Mouse (Mus musculus) embryonic facial prominence, embryonic 13.5 days (tissue): ENCODE data around the gene Zfp160. TPM values are rescaled to one million over a fixed set of nuclear protein-coding genes. Genes with fewer than 3 reads are reported as not detected.
"Not testable (repeated sequence)": the region's sequence is repeated elsewhere in the genome, so short reads cannot be mapped to it uniquely, and the experiment has no call there.

Source experiments
- ATAC-seq: fragments of 200-750 bp; cut with Nextera tagmentation; 2 replicates; pipeline ENCODE4 v1.8.0; 2017; ENCODE audit warnings: low read depth; ENCODE audit not compliant: insufficient number of reproducible peaks, insufficient read depth, low FRiP score, low TSS enrichment
- H3K27ac ChIP-seq: fragments of 300-500 bp; sonication (generic); 2 replicates; pipeline ENCODE4 v1.5.1; 2015; ENCODE audit warnings: moderate library complexity, mild to moderate bottlenecking, inconsistent platforms
- H3K27me3 ChIP-seq: fragments of 300-500 bp; sonication (generic); 2 replicates; pipeline ENCODE4 v1.6.1; 2015; ENCODE audit warnings: mild to moderate bottlenecking, inconsistent platforms
- H3K36me3 ChIP-seq: fragments of 300-500 bp; sonication (generic); 2 replicates; pipeline ENCODE4 v1.6.1; 2015; ENCODE audit warnings: mild to moderate bottlenecking, inconsistent platforms
- H3K4me1 ChIP-seq: fragments of 300-500 bp; sonication (generic); 2 replicates; pipeline ENCODE4 v1.6.1; 2015; ENCODE audit warnings: inconsistent platforms
- H3K4me2 ChIP-seq: fragments of 300-500 bp; sonication (generic); 2 replicates; pipeline ENCODE4 v1.6.1; 2015; ENCODE audit warnings: moderate library complexity, mild to moderate bottlenecking, inconsistent platforms
- H3K4me3 ChIP-seq: fragments of 300-500 bp; sonication (generic); 2 replicates; pipeline ENCODE4 v1.5.1; 2015; ENCODE audit warnings: mild to moderate bottlenecking, inconsistent platforms
- H3K9ac ChIP-seq: fragments of 300-500 bp; sonication (generic); 2 replicates; pipeline ENCODE4 v1.6.1; 2015; ENCODE audit warnings: mild to moderate bottlenecking, inconsistent platforms
- H3K9me3 ChIP-seq: fragments of 300-500 bp; sonication (generic); 2 replicates; pipeline ENCODE4 v1.6.1; 2016; ENCODE audit warnings: inconsistent platforms
- WGBS: fragments of 180-500 bp; shearing (Covaris S2); methylation state at CpG from one replicate; pipeline ENCODE4 v1.1.7; 2015; ENCODE audit warnings: mixed read lengths; 5-methylcytosine and 5-hydroxymethylcytosine counted together
- polyA plus RNA-seq: library from polyadenylated mRNA; unstranded; fragments of >200 nt; fragmentation: Nextera tagmentation; extraction: Ambion mirVana; gene quantifications from 2 replicates; pipeline ENCODE4 v1.2.1, GENCODE M21; 2015

The Zfp160 gene
- 17.8 and 23.0 TPM in 2 replicates for polyA plus RNA-seq

DNA sequence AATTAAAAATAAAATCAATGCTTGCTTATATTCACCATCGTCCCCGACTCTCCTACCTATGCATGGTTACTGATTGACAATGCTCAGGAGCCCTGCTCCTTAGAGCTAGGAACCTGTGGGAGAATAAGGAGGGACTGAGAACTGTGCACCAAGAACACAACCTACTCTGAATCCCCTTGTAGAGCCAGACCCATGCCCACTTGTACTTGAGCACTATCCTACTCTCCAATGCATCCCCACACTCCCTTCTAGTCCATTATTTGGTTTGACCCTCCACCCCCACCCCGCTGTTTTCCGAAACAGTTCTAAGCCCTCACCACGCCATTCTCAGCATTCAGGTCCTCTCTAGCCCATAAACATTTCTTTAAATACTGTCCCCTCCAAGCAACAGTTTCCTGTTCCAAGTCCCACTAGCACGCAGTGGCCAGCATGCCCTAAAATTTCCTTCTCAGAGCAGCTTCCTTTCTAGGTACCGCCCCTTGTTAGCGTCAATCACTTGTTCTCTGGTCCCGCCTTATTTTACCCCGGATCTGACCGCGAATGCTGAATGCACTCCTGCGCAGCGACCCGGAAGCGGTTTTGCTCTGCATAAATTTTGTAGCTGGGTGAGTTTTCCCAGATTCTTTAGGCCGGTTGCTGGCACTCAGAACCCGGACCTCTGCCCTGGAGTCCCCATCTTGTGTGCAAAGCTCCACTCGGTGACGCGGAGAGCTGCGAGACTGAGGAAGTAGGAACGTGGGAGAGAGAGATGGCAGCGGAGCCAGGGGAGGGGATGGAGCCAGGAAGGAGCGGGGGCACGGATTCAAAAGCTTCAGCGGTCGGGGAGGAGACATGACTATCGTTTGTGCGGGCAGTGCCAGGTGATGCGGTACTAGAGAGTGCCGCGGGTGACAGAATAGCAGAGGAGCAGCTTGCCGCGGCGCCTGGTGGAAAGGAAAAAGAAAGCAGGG is at the start of gene Zfp160:
Zfp160 (plus strand) TSS at position 522 of the 950 bp plus-strand sequence.
- Histone ChIP-seq H3K27ac (peak within 1 kb of the TSS; percentile 91), H3K36me3 (peaks cover 18% of the 10 kb centered on the region), H3K9ac (peak within 1 kb of the TSS; percentile 85), H3K4me1 (peaks cover 17% of the 10 kb centered on the region), H3K27me3 (no peaks in the 10 kb centered on the region), H3K4me3 (peak within 1 kb of the TSS; percentile 79), H3K4me2 (peak within 1 kb of the TSS; percentile 89), H3K9me3 (no peaks in the 10 kb centered on the region)
- WGBS, result 5% methylated on average over 36 of the region's 36 CpGs
- peak; percentile 89 for ATAC-seq

GRCm38 (mm10) chr17:20960386-20960785 is 48.3 kb upstream of the Zfp160 start:
- H3K27me3 ChIP-seq, result no peaks in the 10 kb centered on the region
- 93% methylated on average over 5 of the region's 5 CpGs for WGBS
- peaks cover 98% of the 10 kb centered on the region for H3K36me3 ChIP-seq
- H3K4me3 ChIP-seq, result no peak overlapping the region
- no peak overlapping the region for H3K27ac ChIP-seq
- no peak overlapping the region for H3K4me2 ChIP-seq
- no peak for ATAC-seq
- no peaks in the 10 kb centered on the region for H3K4me1 ChIP-seq
- no peaks in the 10 kb centered on the region for H3K9me3 ChIP-seq
- H3K9ac ChIP-seq, result no peak overlapping the region

- Histone ChIP-seq H3K27me3 (no peaks in the 10 kb centered on the region), H3K36me3 (peaks cover 90% of the 10 kb centered on the region), H3K4me2 (no peak overlapping the region), H3K9me3 (no peaks in the 10 kb centered on the region), H3K4me1 (no peaks in the 10 kb centered on the region), H3K9ac (no peak overlapping the region), H3K27ac (no peak overlapping the region), H3K4me3 (no peak overlapping the region)
- ATAC-seq, result no peak
- WGBS, result 89% methylated on average over 4 of the region's 4 CpGs
Observed at GRCm38 (mm10) chr17:20965421-20965820, 43.3 kb upstream of the Zfp160 start.

DNA sequence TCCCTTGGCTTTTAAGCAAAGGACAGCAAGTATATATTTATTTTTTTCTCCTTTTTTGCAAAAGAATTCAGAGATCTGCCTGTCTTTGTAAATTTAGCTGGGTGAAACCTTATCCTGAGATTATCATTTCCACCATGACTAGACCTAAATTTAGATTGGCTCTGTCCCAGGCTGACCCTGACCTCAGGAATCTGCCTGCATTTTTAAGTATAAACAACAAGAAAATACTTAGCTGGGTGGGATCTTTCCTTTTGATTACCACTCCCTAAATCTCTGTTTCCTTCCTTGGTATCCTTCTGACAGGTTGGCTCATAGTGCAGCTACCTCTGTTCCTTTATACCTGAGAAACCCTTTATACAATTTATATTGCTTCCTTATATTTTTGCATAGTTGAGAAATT is 42.0 kb upstream of the Zfp160 start:
- ATAC-seq, result no peak
- no peaks in the 10 kb centered on the region for H3K27me3 ChIP-seq
- H3K4me3 ChIP-seq, result no peak overlapping the region
- H3K9me3 ChIP-seq, result no peaks in the 10 kb centered on the region
- H3K4me1 ChIP-seq, result no peaks in the 10 kb centered on the region
- H3K36me3 ChIP-seq, result peaks cover 78% of the 10 kb centered on the region
- H3K9ac ChIP-seq, result no peak overlapping the region
- H3K4me2 ChIP-seq, result no peak overlapping the region
- no peak overlapping the region for H3K27ac ChIP-seq

DNA sequence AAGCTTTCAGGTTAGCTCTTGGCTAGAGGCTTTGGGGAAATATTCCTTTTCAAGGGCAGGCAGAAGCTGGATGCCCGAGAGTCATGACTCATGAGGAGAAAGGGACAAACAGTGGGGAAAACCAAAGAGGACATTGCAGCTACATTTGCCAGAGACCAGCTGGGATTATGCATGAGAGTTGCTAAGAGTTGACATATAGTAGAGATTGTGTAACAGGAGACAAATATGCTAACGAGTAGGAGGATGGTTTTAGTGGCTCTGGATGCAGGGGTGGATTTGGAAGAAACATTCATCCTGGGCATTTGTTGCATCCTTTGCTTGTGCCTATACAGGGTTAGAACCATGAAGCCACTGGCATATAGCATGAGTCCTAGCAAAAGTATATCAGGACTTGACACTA is 15.0 kb upstream of the Zfp160 start:
- no peak overlapping the region for H3K9ac ChIP-seq
- no peaks in the 10 kb centered on the region for H3K27me3 ChIP-seq
- H3K9me3 ChIP-seq, result no peaks in the 10 kb centered on the region
- no peaks in the 10 kb centered on the region for H3K4me1 ChIP-seq
- no peaks in the 10 kb centered on the region for H3K36me3 ChIP-seq
- no peak overlapping the region for H3K4me3 ChIP-seq
- H3K27ac ChIP-seq, result no peak overlapping the region
- H3K4me2 ChIP-seq, result no peak overlapping the region
- 59% methylated on average over 2 of the region's 2 CpGs for WGBS
- ATAC-seq, result no peak

DNA sequence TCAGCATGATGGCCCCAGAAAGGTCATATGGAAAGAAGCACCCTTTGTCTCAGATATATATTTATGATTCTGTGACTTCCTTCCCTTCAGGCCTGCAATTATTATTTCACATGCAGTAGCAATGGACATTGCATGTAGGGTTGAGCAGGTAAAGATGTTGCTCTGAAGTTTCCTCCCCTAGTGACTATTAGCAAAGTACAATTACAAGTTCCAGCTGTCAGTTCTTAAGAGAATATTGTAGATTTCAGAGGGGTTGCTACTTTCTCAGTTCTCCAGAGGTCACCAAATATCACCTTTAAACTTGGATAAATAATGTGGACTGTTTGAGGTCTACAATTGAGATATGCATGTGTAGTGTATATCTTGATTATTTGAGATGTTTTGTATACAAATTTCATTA is 12.3 kb upstream of the Zfp160 start, which contains the start of gene Vmn1r233:
Vmn1r233 (minus strand) TSS at position 101 of the 400 bp plus-strand sequence.
- Histone ChIP-seq H3K4me1 (no peaks in the 10 kb centered on the region), H3K9me3 (no peaks in the 10 kb centered on the region), H3K9ac (no peak within 1 kb of the TSS), H3K27ac (no peak within 1 kb of the TSS), H3K27me3 (no peaks in the 10 kb centered on the region), H3K4me2 (no peak within 1 kb of the TSS), H3K36me3 (no peaks in the 10 kb centered on the region), H3K4me3 (no peak within 1 kb of the TSS)
- ATAC-seq, result no peak

DNA sequence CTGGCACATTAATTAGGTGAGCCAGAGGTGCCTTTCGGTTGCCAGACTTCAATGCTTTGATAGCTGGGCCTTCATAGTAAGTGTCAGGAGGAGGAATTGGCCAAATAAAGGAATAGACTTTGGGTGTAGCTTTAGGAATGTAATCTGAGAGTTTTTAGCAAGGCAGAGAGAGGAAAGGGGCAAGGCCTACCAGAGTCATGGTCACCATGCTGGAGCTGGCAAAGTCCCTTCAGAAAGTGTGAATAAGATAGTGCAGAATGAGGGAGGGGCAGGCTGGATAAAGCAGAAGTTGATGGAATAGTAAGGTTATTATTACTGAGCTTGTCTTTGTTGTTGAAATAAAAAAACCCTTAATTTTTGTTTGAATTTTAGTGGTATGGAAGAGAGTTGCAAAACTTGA is 1.0 kb downstream of the Zfp160 start:
- no peak for ATAC-seq
- Histone ChIP-seq H3K4me1 (peaks cover 17% of the 10 kb centered on the region), H3K27ac (peak overlapping the region; percentile 91; the same call in 1 of the 2 replicates), H3K4me2 (peak overlapping the region; percentile 89), H3K4me3 (peak overlapping the region; percentile 79), H3K27me3 (no peaks in the 10 kb centered on the region), H3K9me3 (no peaks in the 10 kb centered on the region), H3K36me3 (peaks cover 22% of the 10 kb centered on the region), H3K9ac (peak overlapping the region; percentile 85)
- WGBS, result 21% methylated on average over 1 of the region's 1 CpGs

DNA sequence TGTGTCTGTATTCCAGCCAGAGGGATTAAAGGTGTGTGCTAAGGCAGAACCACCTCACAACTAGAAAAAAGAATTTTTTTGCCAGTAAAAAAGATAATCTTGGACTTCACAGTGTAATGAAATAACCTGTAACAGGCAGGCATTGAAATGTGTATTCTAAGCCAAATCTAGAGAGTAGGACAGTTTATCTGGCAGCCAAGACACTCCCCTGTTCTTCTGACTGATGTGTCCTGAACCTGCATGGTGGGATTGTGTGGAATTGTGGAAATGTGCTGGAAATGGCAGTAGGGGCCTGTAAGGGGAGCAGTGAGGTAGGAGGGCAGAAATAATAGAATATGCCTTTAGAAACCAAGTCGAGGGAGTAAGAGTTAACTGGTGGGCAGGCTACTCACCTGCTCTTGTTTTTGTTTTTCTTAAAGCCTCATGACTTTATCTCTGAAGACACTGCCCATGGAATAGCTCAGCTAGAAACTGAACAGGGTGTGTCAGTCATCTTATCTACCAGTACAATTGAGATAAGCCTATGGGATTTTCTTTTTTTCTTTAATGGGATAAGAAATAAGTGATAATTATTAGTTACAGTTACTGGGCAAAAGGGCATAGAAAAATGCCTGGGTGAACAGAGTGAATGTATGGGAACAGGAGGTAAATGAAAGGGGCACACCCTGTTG is 9.8 kb downstream of the Zfp160 start:
- H3K4me1 ChIP-seq, result no peaks in the 10 kb centered on the region
- no peak overlapping the region for H3K4me2 ChIP-seq
- no peaks in the 10 kb centered on the region for H3K9me3 ChIP-seq
- H3K27ac ChIP-seq, result no peak overlapping the region
- H3K36me3 ChIP-seq, result peaks cover 77% of the 10 kb centered on the region
- H3K27me3 ChIP-seq, result no peaks in the 10 kb centered on the region
- H3K9ac ChIP-seq, result no peak overlapping the region
- H3K4me3 ChIP-seq, result no peak overlapping the region
- ATAC-seq, result no peak
- 91% methylated on average over 1 of the region's 1 CpGs for WGBS

DNA sequence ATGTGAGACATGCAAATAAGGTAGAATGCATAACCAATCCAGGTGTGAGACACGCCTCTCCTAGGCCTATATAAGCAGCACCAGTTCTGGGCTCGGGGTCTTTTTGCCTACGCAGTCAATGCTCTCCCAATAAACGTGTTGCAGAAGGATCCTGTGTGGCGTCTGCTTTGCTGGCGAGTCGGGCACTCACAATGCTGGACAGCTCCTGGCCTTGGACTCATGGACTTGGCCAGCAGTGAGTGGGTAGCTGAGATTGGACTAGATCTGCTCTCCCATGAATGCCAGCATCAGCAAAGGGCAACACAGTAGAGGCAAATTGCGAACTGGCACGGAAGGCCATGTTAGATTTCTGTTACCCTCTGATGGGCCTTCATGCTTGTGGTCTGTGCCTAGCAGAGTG is 39.3 kb downstream of the Zfp160 start:
- not testable (repeated sequence) for H3K4me1 ChIP-seq, H3K4me2 ChIP-seq, H3K27ac ChIP-seq, ATAC-seq, H3K9me3 ChIP-seq, H3K4me3 ChIP-seq, H3K27me3 ChIP-seq, H3K9ac ChIP-seq, H3K36me3 ChIP-seq
- 92% methylated on average over 9 of the region's 9 CpGs for WGBS

DNA sequence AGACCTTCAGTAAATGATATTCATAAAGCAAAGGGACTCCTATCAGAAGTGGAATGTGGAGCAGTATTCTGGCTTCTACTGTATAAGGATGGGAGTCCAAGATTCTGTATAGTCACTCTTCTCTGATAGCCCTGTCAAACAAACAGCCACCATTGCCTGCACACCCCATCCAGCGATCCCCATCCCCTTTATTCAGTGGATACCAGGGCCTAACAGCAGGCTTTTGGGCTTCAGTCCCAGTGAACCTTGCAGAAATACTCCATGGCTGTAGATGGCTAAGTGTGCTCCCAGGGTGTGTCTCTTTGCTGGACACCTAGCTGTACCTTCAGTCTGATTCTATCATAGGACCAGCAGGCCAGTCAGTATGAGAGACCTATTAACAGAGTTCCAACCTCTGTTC is 42.2 kb downstream of the Zfp160 start:
- H3K27me3 ChIP-seq, result no peaks in the 10 kb centered on the region
- WGBS, result 89% methylated on average over 1 of the region's 1 CpGs

DNA sequence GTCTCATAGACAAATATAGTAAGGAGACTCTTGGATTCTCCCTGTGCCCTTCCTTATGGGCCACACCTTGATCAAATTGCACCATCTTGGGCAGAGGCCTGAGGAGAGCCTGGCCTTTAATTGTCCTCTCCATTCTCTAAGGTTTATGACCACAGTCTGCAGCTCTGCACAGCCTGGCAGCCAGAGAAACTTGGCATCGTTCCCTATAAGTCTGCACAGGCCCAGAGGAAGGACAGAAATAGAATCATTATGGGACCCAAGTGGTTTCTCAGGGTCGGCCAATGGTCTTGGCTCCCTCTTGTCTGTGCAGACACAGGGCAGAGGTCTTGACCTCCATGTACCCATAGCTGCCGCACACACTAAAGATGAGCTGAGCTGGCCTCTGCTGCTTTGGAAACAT is 42.6 kb downstream of the Zfp160 start:
- WGBS, result no CpG with 5 or more reads among the region's 3 CpGs
- ATAC-seq, H3K27ac ChIP-seq, H3K27me3 ChIP-seq, H3K4me1 ChIP-seq, H3K4me3 ChIP-seq, H3K4me2 ChIP-seq, H3K9me3 ChIP-seq, H3K9ac ChIP-seq, H3K36me3 ChIP-seq: not testable (repeated sequence)

More for the DNA sequence above, 42.2 kb downstream of the Zfp160 start:
- H3K4me2 ChIP-seq, result no peak overlapping the region
- no peak overlapping the region for H3K9ac ChIP-seq
- no peak overlapping the region for H3K4me3 ChIP-seq
- H3K27ac ChIP-seq, result no peak overlapping the region
- H3K9me3 ChIP-seq, result no peaks in the 10 kb centered on the region
- no peak for ATAC-seq
- H3K4me1 ChIP-seq, result no peaks in the 10 kb centered on the region
- H3K36me3 ChIP-seq, result no peaks in the 10 kb centered on the region

- not testable (repeated sequence) for H3K4me2 ChIP-seq, ATAC-seq, H3K4me3 ChIP-seq, H3K9me3 ChIP-seq, H3K27ac ChIP-seq, H3K4me1 ChIP-seq, H3K9ac ChIP-seq, H3K36me3 ChIP-seq, H3K27me3 ChIP-seq
- WGBS, result 88% methylated on average over 3 of the region's 3 CpGs
Observed at GRCm38 (mm10) chr17:21051919-21052318, 43.2 kb downstream of the Zfp160 start.
